Mouse (Mus musculus): ENCODE data around the gene Gm3752. TPM values are rescaled to one million over a fixed set of nuclear protein-coding genes. Genes with fewer than 3 reads are reported as not detected.
"Not testable (repeated sequence)": the region's sequence is repeated elsewhere in the genome, so short reads cannot be mapped to it uniquely, and the experiment has no call there.

Gene Gm3752
- 0.67 and 0.88 TPM in 2 replicates for polyA plus RNA-seq (2012; rRNA removed)

DNA sequence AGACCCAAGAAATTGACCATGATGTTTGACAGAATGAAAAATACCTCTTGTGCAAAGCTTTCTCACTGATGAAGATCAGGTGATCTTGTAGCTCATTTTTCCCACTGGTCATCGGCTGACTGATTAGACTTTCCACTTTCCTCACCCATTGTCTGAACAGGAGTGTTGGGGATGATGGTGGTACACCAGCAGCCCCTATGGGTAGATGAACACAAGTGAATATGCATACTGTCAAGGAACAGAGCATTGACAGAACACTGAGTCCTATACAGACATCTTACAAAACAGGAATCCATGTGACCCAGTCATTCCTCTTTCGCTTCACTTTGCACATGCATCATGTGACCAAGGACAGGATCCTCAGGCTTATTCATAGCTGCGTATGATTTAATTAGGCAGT is at the start of gene Gm3752:
Gm3752 (minus strand) TSS at position 101 of the 400 bp plus-strand sequence.
- not testable (repeated sequence) for DNase-seq (ENCODE audit: extremely low spot score in 1 of 2, low spot score in 1 of 2)

DNA sequence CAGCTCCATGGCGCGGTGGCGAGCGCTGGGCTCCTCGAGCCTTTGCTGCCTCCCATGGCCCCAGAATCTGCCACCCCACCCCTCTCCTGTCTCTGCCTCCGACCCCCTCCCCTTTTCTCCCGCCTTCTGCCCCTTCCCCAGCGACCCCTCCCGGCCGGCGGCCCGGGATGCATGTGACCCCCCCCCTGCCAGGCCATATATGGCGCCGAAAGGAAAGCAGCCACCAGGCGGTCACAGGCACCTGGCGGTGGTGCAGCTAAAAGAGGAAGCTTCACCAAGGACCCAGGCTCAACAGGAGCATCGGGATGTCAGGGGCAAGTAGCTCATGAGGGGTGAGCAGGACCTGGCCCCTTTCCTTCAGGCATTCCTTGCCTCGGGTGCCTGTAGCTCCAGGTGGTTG is 5.2 kb upstream of the Gm3752 start:
- not testable (repeated sequence) for DNase-seq (ENCODE audit: extremely low spot score in 1 of 2, low spot score in 1 of 2)

DNA sequence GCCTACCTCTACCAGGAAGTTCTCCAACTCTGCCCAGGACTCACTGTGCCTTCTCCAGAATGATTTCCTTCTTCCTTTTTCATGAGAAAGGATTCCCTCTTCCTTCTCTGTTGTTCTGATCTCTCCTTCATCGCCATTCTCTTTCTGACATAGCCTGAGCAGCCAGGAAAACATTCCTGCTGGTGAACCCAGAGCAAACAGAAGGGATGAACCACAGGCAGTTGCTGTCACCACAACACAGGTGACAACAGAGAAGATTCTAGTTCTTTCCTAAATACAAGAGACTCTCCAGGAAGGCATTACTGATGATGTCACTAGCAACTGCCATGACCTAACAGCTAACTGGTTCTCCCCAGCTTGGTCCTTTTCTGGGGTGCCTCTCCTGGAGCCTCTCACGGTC is 32.7 kb downstream of the Gm3752 start, which contains the start of gene Gm3755:
Gm3755 (minus strand) TSS at position 101 of the 400 bp plus-strand sequence.
- DNase-seq (ENCODE audit: extremely low spot score in 1 of 2, low spot score in 1 of 2), result not testable (repeated sequence)

DNA sequence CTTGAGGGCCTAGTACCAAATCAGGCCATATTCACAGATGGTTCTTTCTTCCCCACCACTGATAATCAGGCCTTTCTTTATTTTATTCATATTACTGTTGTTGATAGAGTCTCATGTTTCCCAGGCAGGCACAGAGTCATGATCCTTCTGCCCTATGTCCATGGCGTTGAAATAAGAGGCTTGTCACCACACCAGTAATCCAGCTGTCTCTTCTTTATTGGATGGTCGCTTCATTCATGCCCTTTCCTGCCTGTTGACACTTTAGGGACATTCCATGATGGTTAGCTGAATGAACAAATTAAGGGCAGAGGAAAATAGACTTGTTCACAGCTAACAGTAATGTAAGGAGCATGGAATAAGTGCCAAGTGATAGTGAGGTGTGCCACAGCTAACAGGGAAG is 61.1 kb downstream of the Gm3752 start:
- not testable (repeated sequence) for DNase-seq (ENCODE audit: extremely low spot score in 1 of 2, low spot score in 1 of 2)

Other genes starting within 250 kb of the Gm3752 start
- not detected in 2 replicates for gene Gm3727, start 219.0 kb downstream of the Gm3752 start, polyA plus RNA-seq (2012; rRNA removed)
- 2.0 and 2.1 TPM in 2 replicates for gene Gm3739, start 168.7 kb downstream of the Gm3752 start, polyA plus RNA-seq (2012; rRNA removed)
- not detected in 2 replicates for gene Gm5797, start 151.4 kb downstream of the Gm3752 start, polyA plus RNA-seq (2012; rRNA removed)
- not detected in 2 replicates for gene Gm8374, start 118.6 kb downstream of the Gm3752 start, polyA plus RNA-seq (2012; rRNA removed)
- not detected in 2 replicates for gene Gm3755, start 32.8 kb downstream of the Gm3752 start, polyA plus RNA-seq (2012; rRNA removed)
- 1.5 and 1.6 TPM in 2 replicates for gene Gm3558, start 84.8 kb upstream of the Gm3752 start, polyA plus RNA-seq (2012; rRNA removed)
- not detected in 2 replicates for gene Gm10338, start 111.8 kb upstream of the Gm3752 start, polyA plus RNA-seq (2012; rRNA removed)
- not detected in 2 replicates for gene Gm10128, start 160.2 kb upstream of the Gm3752 start, polyA plus RNA-seq (2012; rRNA removed)